Comparison of ENCODE assay signal across 9 mouse cellular contexts in the genomic region with DNA sequence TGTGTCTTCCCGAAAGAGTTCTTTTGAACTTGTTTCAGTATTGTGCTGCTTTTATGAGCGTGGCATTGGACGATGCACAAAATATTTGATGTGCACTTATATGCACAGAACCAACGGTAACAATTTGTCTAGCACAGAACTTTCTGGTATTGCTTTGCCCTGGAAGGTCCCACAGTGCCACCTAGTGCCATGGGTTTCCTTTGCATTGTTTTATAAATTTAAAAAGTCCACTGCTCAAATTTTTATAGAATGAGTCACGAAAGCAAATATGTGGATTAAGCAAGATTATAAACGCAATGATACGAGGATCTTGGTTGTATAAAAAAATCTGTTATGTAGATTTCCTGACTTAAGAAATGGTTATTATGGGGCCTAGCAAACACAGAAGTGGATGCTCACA.
A peak's percentile ranks its signal among the peaks of the same experiment; 100 is the strongest.
DNase-seq lines count a peak whose midpoint lies in the region; ATAC-seq and TF ChIP-seq lines count a peak whose summit lies in the region.
"Had no signal": no experiment of that assay in that cellular context is flagged by ENCODE, and none has a peak within 500 bp of the region (broad histone marks: within the 10 kb centered on the region; RNA-seq: fewer than 3 reads in every experiment).

No protein-coding gene starts in this region.

- H3K4me2 ChIP-seq in forebrain, embryonic 16.5 days (ENCODE audit: low read length) = no peak overlapping the region
- H3K4me2 ChIP-seq in forebrain, embryonic 12.5 days = no peak overlapping the region
- H3K4me2 ChIP-seq: limb, embryonic 15.5 days had no signal

- ATAC-seq in forebrain, embryonic 16.5 days = peak; percentile 39; the same call in 1 of the 2 replicates
- ATAC-seq in forebrain, embryonic 12.5 days (ENCODE audit: low FRiP score) = no peak
- peak; percentile 90 for ATAC-seq in neutrophil, adult 5-6 weeks (ENCODE audit: extremely low read depth, insufficient number of reproducible peaks, low FRiP score, poor library complexity, severe bottlenecking)

- TF ChIP-seq POLR2A in ES-Bruce4 (IDR thresholded peaks at IDR 0.05; ENCODE audit: insufficient read depth, low read length) = no peak
- TF ChIP-seq POLR2A in cerebellum, adult 2 months (IDR thresholded peaks at IDR 0.05; ENCODE audit: borderline replicate concordance, insufficient read depth, low read length) = no peak

- no peak overlapping the region for H3K9ac ChIP-seq in forebrain, embryonic 16.5 days (replicated peaks; ENCODE audit: low read depth, low read length)
- H3K9ac ChIP-seq in forebrain, embryonic 12.5 days = no peak overlapping the region
- H3K9ac ChIP-seq in ES-Bruce4 (ENCODE audit: low read depth, poor library complexity, severe bottlenecking) = no peak overlapping the region
- H3K9ac ChIP-seq: limb, embryonic 15.5 days had no signal

- H3K27ac ChIP-seq in forebrain, embryonic 16.5 days (ENCODE audit: low read length) = no peak overlapping the region
- no peak overlapping the region for H3K27ac ChIP-seq in forebrain, embryonic 12.5 days
- H3K27ac ChIP-seq in ES-Bruce4 (ENCODE audit: insufficient read depth, low read length) = no peak overlapping the region
- H3K27ac ChIP-seq in cerebellum, adult 2 months (ENCODE audit: insufficient read depth, low read length) = no peak overlapping the region
- H3K27ac ChIP-seq: limb, embryonic 15.5 days had no signal

- peak; percentile 17 for TF ChIP-seq CTCF in ES-Bruce4 (IDR thresholded peaks at IDR 0.05; ENCODE audit: low read depth, low read length)
- TF ChIP-seq CTCF in cerebellum, adult 2 months (IDR thresholded peaks at IDR 0.05; ENCODE audit: borderline replicate concordance, insufficient read depth, low read depth, low read length) = peak; percentile 75

- H3K4me1 ChIP-seq in forebrain, embryonic 16.5 days (replicated peaks; ENCODE audit: control insufficient read depth, insufficient read depth, low read length) = peaks cover 6% of the 10 kb centered on the region; the same call in 1 of the 2 replicates
- 0 out of 2 replicates have a peak, but pooled peaks cover 4% of the 10 kb centered on the region for H3K4me1 ChIP-seq in forebrain, embryonic 12.5 days
- no peaks in the 10 kb centered on the region for H3K4me1 ChIP-seq in ES-Bruce4 (ENCODE audit: control insufficient read depth, insufficient read depth, low read length)
- H3K4me1 ChIP-seq in cerebellum, adult 2 months (ENCODE audit: control insufficient read depth, insufficient read depth, low read length) = no peaks in the 10 kb centered on the region

- peak; percentile 39 to 43 for DNase-seq in cerebellum, adult 2 months
- peak; percentile 32 for DNase-seq in gastrocnemius, postnatal 25 days
- DNase-seq in left cerebral cortex, adult 18-20 months (ENCODE audit: low spot score in 2 of 2) = peak; percentile 70 to 74
- DNase-seq in thymus, postnatal 36 days = peak; percentile 32 to 52

- H3K4me3 ChIP-seq in forebrain, embryonic 16.5 days (replicated peaks; ENCODE audit: low read length) = no peak overlapping the region
- H3K4me3 ChIP-seq in forebrain, embryonic 12.5 days (replicated peaks) = no peak overlapping the region
- H3K4me3 ChIP-seq in ES-Bruce4 (ENCODE audit: low read depth, low read length) = no peak overlapping the region
- no peak overlapping the region for H3K4me3 ChIP-seq in cerebellum, adult 2 months (replicated peaks; ENCODE audit: insufficient read depth, low read depth, low read length)
- H3K4me3 ChIP-seq: limb, embryonic 15.5 days had no signal

- no peak for TF ChIP-seq EP300 in ES-Bruce4 (IDR thresholded peaks at IDR 0.05; ENCODE audit: insufficient read depth, low read depth, low read length)

- 41% methylated on average over 7 of the region's 7 CpGs for WGBS in forebrain, embryonic 16.5 days
- 61% methylated on average over 7 of the region's 7 CpGs for WGBS in forebrain, embryonic 12.5 days
- 34% methylated on average over 7 of the region's 7 CpGs for WGBS in cerebellum, adult 2 months

- H3K27me3 ChIP-seq in forebrain, embryonic 16.5 days (replicated peaks; ENCODE audit: control insufficient read depth, insufficient read depth, low read length) = no peaks in the 10 kb centered on the region
- no peaks in the 10 kb centered on the region for H3K27me3 ChIP-seq in forebrain, embryonic 12.5 days
- no peaks in the 10 kb centered on the region for H3K27me3 ChIP-seq in ES-Bruce4 (ENCODE audit: control insufficient read depth, insufficient read depth, low read length, poor library complexity, severe bottlenecking)
- H3K27me3 ChIP-seq in cerebellum, adult 2 months (ENCODE audit: control insufficient read depth, insufficient read depth, low read length) = no peaks in the 10 kb centered on the region
- H3K27me3 ChIP-seq: limb, embryonic 15.5 days had no signal

- no peaks in the 10 kb centered on the region for H3K36me3 ChIP-seq in forebrain, embryonic 16.5 days (ENCODE audit: control insufficient read depth, insufficient read depth)
- no peaks in the 10 kb centered on the region for H3K36me3 ChIP-seq in forebrain, embryonic 12.5 days (replicated peaks)
- H3K36me3 ChIP-seq in ES-Bruce4 (ENCODE audit: control insufficient read depth, insufficient read depth, low read length, poor library complexity, severe bottlenecking) = no peaks in the 10 kb centered on the region
- H3K36me3 ChIP-seq: limb, embryonic 15.5 days had no signal

- no peaks in the 10 kb centered on the region; the same call in 1 of the 2 replicates for H3K9me3 ChIP-seq in forebrain, embryonic 16.5 days (ENCODE audit: control insufficient read depth, low read length)
- H3K9me3 ChIP-seq in forebrain, embryonic 12.5 days = peaks cover 6% of the 10 kb centered on the region
- 0 out of 2 replicates have a peak, but pooled peaks cover 3% of the 10 kb centered on the region for H3K9me3 ChIP-seq in ES-Bruce4 (replicated peaks; ENCODE audit: control insufficient read depth, insufficient read depth, low read length, poor library complexity, severe bottlenecking)
- H3K9me3 ChIP-seq: limb, embryonic 15.5 days had no signal
